Mouse (Mus musculus) forebrain, postnatal 0 days (tissue): ENCODE results near the gene Map4k2. TPM values are rescaled to one million over a fixed set of nuclear protein-coding genes. Genes with fewer than 3 reads are reported as not detected.

Source experiments
- ATAC-seq: fragments of 200-750 bp; cut with Nextera tagmentation; 2 replicates; pipeline ENCODE4 v1.8.0; 2017; ENCODE audit warnings: mild to moderate bottlenecking, moderate library complexity
- DNase-seq: peaks from one replicate; pipeline ENCODE4 v3.0.0-alpha.2; 2015
- H3K27ac ChIP-seq: fragments of 300-500 bp; sonication (generic); 2 replicates; pipeline ENCODE4 v1.5.1; 2014; ENCODE audit warnings: low read depth, mild to moderate bottlenecking, antibody characterized with exemption, low read length, moderate library complexity, mixed read lengths
- H3K27me3 ChIP-seq: fragments of 300-500 bp; sonication (generic); 2 replicates; pipeline ENCODE4 v1.6.1; 2014; ENCODE audit warnings: mild to moderate bottlenecking, low read length, mixed read lengths; ENCODE audit not compliant: insufficient read depth
- H3K36me3 ChIP-seq: fragments of 300-500 bp; sonication (generic); 2 replicates; pipeline ENCODE4 v1.6.1; 2014; ENCODE audit warnings: mild to moderate bottlenecking, moderate library complexity; ENCODE audit not compliant: insufficient read depth
- H3K4me1 ChIP-seq: fragments of 300-500 bp; sonication (generic); 2 replicates; pipeline ENCODE4 v1.6.1; 2014; ENCODE audit warnings: antibody characterized with exemption; ENCODE audit not compliant: insufficient read depth
- H3K4me2 ChIP-seq: fragments of 300-500 bp; sonication (generic); 2 replicates; pipeline ENCODE4 v1.6.1; 2014; ENCODE audit warnings: low read depth, mild to moderate bottlenecking, moderate library complexity
- H3K4me3 ChIP-seq: fragments of 300-500 bp; sonication (generic); 2 replicates; pipeline ENCODE4 v1.5.1; 2014; ENCODE audit warnings: low read depth, low read length, mixed read lengths
- H3K9ac ChIP-seq: fragments of 300-500 bp; sonication (generic); 2 replicates; pipeline ENCODE4 v1.6.1; 2014; ENCODE audit warnings: mild to moderate bottlenecking
- H3K9me3 ChIP-seq: fragments of 300-500 bp; sonication (generic); 2 replicates; pipeline ENCODE4 v1.6.1; 2016; ENCODE audit warnings: low read length
- CTCF ChIP-seq: sonication (generic); IDR thresholded peaks from 2 replicates; pipeline ENCODE4 v1.5.1; 2016; ENCODE audit warnings: antibody characterized with exemption, control low read depth, low read depth
- WGBS: fragments of 180-500 bp; shearing (Covaris S2); extraction: QIAGEN DNeasy Blood & Tissue Kit; methylation state at CpG from one replicate; pipeline ENCODE4 v1.1.7; 2014; 5-methylcytosine and 5-hydroxymethylcytosine counted together
- polyA plus RNA-seq: library from polyadenylated mRNA; unstranded; fragments of >200 nt; fragmentation: Nextera tagmentation; extraction: Ambion mirVana; gene quantifications from 2 replicates; pipeline ENCODE4 v1.2.1, GENCODE M21; 2015
- total RNA-seq: library from RNA; depleted of rRNA; stranded (reverse); fragments of >200 nt; gene quantifications from 2 replicates; pipeline ENCODE4 v1.2.3, GENCODE M21; 2014

Map4k2 gene
- total and polyA plus RNA-seq, 2 experiments from 2014 or later, result 9.7 to 55.8 TPM

GRCm38 (mm10) chr19:6343996-6344395, 3.1 kb downstream of the Map4k2 start:
- H3K4me2 ChIP-seq, result no peak overlapping the region
- no peak for ATAC-seq
- TF ChIP-seq CTCF, result no peak
- peaks cover 66% of the 10 kb centered on the region for H3K36me3 ChIP-seq
- H3K9me3 ChIP-seq, result no peaks in the 10 kb centered on the region
- no peak overlapping the region for H3K9ac ChIP-seq
- no peaks in the 10 kb centered on the region for H3K4me1 ChIP-seq
- no peak for DNase-seq
- H3K4me3 ChIP-seq, result no peak overlapping the region
- H3K27ac ChIP-seq, result no peak overlapping the region
- WGBS, result 88% methylated on average over 5 of the region's 5 CpGs
- H3K27me3 ChIP-seq, result no peaks in the 10 kb centered on the region

GRCm38 (mm10) chr19:6346023-6346422, 5.1 kb downstream of the Map4k2 start:
- Histone ChIP-seq H3K4me1 (no peaks in the 10 kb centered on the region), H3K36me3 (peaks cover 61% of the 10 kb centered on the region), H3K27ac (no peak overlapping the region), H3K4me3 (no peak overlapping the region), H3K27me3 (no peaks in the 10 kb centered on the region), H3K9me3 (no peaks in the 10 kb centered on the region), H3K9ac (no peak overlapping the region), H3K4me2 (no peak overlapping the region)
- DNase-seq (no peak), ATAC-seq (no peak)
- WGBS, result 86% methylated on average over 5 of the region's 5 CpGs
- no peak for TF ChIP-seq CTCF

DNA sequence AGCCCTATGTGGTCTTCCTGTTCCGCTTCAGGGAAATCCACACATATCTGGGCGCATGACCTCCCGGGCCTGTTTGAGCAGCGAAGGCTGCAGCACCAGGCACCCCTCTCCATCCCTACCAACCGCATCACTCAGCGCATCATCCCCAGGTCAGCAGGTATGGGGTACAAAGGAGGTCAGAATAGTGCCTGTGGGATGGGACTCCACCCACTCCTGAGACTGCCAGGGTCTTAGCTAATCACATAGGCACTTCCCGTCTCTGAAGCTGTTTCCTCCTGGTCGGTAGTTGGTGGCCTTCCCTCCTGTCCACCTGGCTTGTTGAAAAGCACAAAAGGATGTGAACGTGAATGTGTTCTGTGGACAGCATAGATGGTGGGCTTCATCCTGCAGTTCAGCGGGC, 5.7 kb downstream of the Map4k2 start:
- H3K36me3 ChIP-seq, result peaks cover 62% of the 10 kb centered on the region
- H3K9ac ChIP-seq, result no peak overlapping the region
- no peaks in the 10 kb centered on the region for H3K9me3 ChIP-seq
- no peak for ATAC-seq
- no peaks in the 10 kb centered on the region for H3K4me1 ChIP-seq
- no peaks in the 10 kb centered on the region for H3K27me3 ChIP-seq
- DNase-seq, result no peak
- 90% methylated on average over 10 of the region's 10 CpGs for WGBS
- H3K4me2 ChIP-seq, result no peak overlapping the region
- TF ChIP-seq CTCF, result no peak
- H3K27ac ChIP-seq, result no peak overlapping the region
- H3K4me3 ChIP-seq, result no peak overlapping the region

GRCm38 (mm10) chr19:6347615-6348014, 6.7 kb downstream of the Map4k2 start:
- DNase-seq, result no peak
- 95% methylated on average over 4 of the region's 4 CpGs for WGBS

GRCm38 (mm10) chr19:6348717-6349116, 7.8 kb downstream of the Map4k2 start:
- ATAC-seq (no peak), DNase-seq (no peak)
- H3K27me3 ChIP-seq, result no peaks in the 10 kb centered on the region
- peaks cover 70% of the 10 kb centered on the region for H3K36me3 ChIP-seq
- no peak overlapping the region for H3K4me3 ChIP-seq
- 81% methylated on average over 9 of the region's 9 CpGs for WGBS
- H3K4me2 ChIP-seq, result no peak overlapping the region
- no peaks in the 10 kb centered on the region for H3K4me1 ChIP-seq
- TF ChIP-seq CTCF, result no peak
- H3K9ac ChIP-seq, result no peak overlapping the region
- no peaks in the 10 kb centered on the region for H3K9me3 ChIP-seq
- no peak overlapping the region for H3K27ac ChIP-seq

More at GRCm38 (mm10) chr19:6347615-6348014, 6.7 kb downstream of the Map4k2 start:
- Histone ChIP-seq H3K9me3 (no peaks in the 10 kb centered on the region), H3K9ac (no peak overlapping the region), H3K4me1 (no peaks in the 10 kb centered on the region), H3K27me3 (no peaks in the 10 kb centered on the region), H3K36me3 (peaks cover 62% of the 10 kb centered on the region), H3K27ac (no peak overlapping the region), H3K4me3 (no peak overlapping the region), H3K4me2 (no peak overlapping the region)
- no peak for ATAC-seq
- TF ChIP-seq CTCF, result no peak

- no peak for TF ChIP-seq CTCF
- H3K27ac ChIP-seq, result no peak overlapping the region
- no peak overlapping the region for H3K4me3 ChIP-seq
- no peak for DNase-seq
- H3K9ac ChIP-seq, result no peak overlapping the region
- H3K36me3 ChIP-seq, result peaks cover 70% of the 10 kb centered on the region
- no peak overlapping the region for H3K4me2 ChIP-seq
- no peaks in the 10 kb centered on the region for H3K4me1 ChIP-seq
- 62% methylated on average over 14 of the region's 14 CpGs for WGBS
- H3K9me3 ChIP-seq, result no peaks in the 10 kb centered on the region
- no peak for ATAC-seq
- no peaks in the 10 kb centered on the region for H3K27me3 ChIP-seq
Observed at GRCm38 (mm10) chr19:6349215-6349983, 8.5 kb downstream of the Map4k2 start.

GRCm38 (mm10) chr19:6351431-6352106, 10.6 kb downstream of the Map4k2 start:
- Histone ChIP-seq H3K27me3 (no peaks in the 10 kb centered on the region), H3K4me3 (no peak overlapping the region), H3K27ac (no peak overlapping the region), H3K9me3 (no peaks in the 10 kb centered on the region), H3K9ac (no peak overlapping the region), H3K4me2 (no peak overlapping the region), H3K4me1 (no peaks in the 10 kb centered on the region), H3K36me3 (peaks cover 48% of the 10 kb centered on the region)
- DNase-seq (no peak), ATAC-seq (no peak)
- TF ChIP-seq CTCF, result no peak
- 60% methylated on average over 14 of the region's 14 CpGs for WGBS
